Comparison of ENCODE assay signal across 23 mouse cellular contexts in genomic region chr8:10743241-10743640, GRCm38 (mm10).
A peak's percentile ranks its signal among the peaks of the same experiment; 100 is the strongest.
DNase-seq lines count a peak whose midpoint lies in the region; ATAC-seq and TF ChIP-seq lines count a peak whose summit lies in the region.
"Had no signal": no experiment of that assay in that cellular context is flagged by ENCODE, and none has a peak within 500 bp of the region (broad histone marks: within the 10 kb centered on the region; RNA-seq: fewer than 3 reads in every experiment).

No protein-coding gene starts in this region.

- WGBS in heart, embryonic 12.5 days, result 73% methylated on average over 6 of the region's 6 CpGs

- peak; percentile 49 to 59 for DNase-seq in cerebellum, postnatal 10 days
- DNase-seq in cerebellum, postnatal 36 days, result no peak
- peak; percentile 83 for DNase-seq in heart, adult 11 months
- peak; percentile 14 for DNase-seq in layer of hippocampus, adult 9-11 months
- DNase-seq in layer of hippocampus, adult 11-12 months (ENCODE audit: low spot score), result no peak
- peak; percentile 28 for DNase-seq in brain, embryonic 14.5 days (ENCODE audit: low read depth)
- DNase-seq: adrenal gland, adult 8-10 months; adrenal gland, postnatal 25 days; cerebellum, adult 18-20 months; cerebellum, adult 9-11 months; gastrocnemius, postnatal 10 days; gastrocnemius, postnatal 36 days; heart, postnatal 10 days; heart, postnatal 36 days had no signal

- no peak overlapping the region for H3K4me3 ChIP-seq in heart, embryonic 12.5 days
- H3K4me3 ChIP-seq: embryonic facial prominence, embryonic 12.5 days; embryonic facial prominence, embryonic 15.5 days; forebrain, embryonic 13.5 days; heart, embryonic 15.5 days; hindbrain, embryonic 15.5 days had no signal

- H3K4me1 ChIP-seq in heart, embryonic 12.5 days (replicated peaks), result peaks cover 3% of the 10 kb centered on the region; the same call in 1 of the 2 replicates
- H3K4me1 ChIP-seq: embryonic facial prominence, embryonic 12.5 days; heart, embryonic 15.5 days had no signal

- H3K27me3 ChIP-seq in heart, embryonic 12.5 days (replicated peaks), result 0 out of 2 replicates have a peak, but pooled peaks cover 4% of the 10 kb centered on the region
- H3K27me3 ChIP-seq: embryonic facial prominence, embryonic 15.5 days; forebrain, embryonic 13.5 days; heart, embryonic 15.5 days; hindbrain, embryonic 15.5 days had no signal

- H3K4me2 ChIP-seq in heart, embryonic 12.5 days, result no peak overlapping the region
- H3K4me2 ChIP-seq: embryonic facial prominence, embryonic 12.5 days; embryonic facial prominence, embryonic 15.5 days; forebrain, embryonic 13.5 days; heart, embryonic 11.5 days; heart, embryonic 15.5 days; hindbrain, embryonic 15.5 days had no signal

- no peak for ATAC-seq in heart, embryonic 12.5 days (ENCODE audit: insufficient number of reproducible peaks, low FRiP score)
- ATAC-seq: activated CD4-positive, CD25-positive, alpha-beta regulatory T cell, adult 4 months; forebrain, embryonic 13.5 days; forebrain, embryonic 16.5 days had no signal

- no peak overlapping the region for H3K27ac ChIP-seq in heart, embryonic 12.5 days (ENCODE audit: poor library complexity, severe bottlenecking)
- H3K27ac ChIP-seq: embryonic facial prominence, embryonic 12.5 days; embryonic facial prominence, embryonic 15.5 days; forebrain, embryonic 13.5 days; heart, embryonic 15.5 days; hindbrain, embryonic 15.5 days had no signal

- H3K9me3 ChIP-seq in heart, embryonic 12.5 days (replicated peaks), result no peaks in the 10 kb centered on the region
- H3K9me3 ChIP-seq: embryonic facial prominence, embryonic 12.5 days; embryonic facial prominence, embryonic 15.5 days; forebrain, embryonic 13.5 days; heart, embryonic 15.5 days; hindbrain, embryonic 15.5 days had no signal

- no peak overlapping the region for H3K9ac ChIP-seq in heart, embryonic 12.5 days
- H3K9ac ChIP-seq: embryonic facial prominence, embryonic 12.5 days; embryonic facial prominence, embryonic 15.5 days; forebrain, embryonic 13.5 days; heart, embryonic 15.5 days; hindbrain, embryonic 15.5 days had no signal

- no peaks in the 10 kb centered on the region for H3K36me3 ChIP-seq in heart, embryonic 12.5 days
- H3K36me3 ChIP-seq: embryonic facial prominence, embryonic 12.5 days; embryonic facial prominence, embryonic 15.5 days; heart, embryonic 15.5 days; hindbrain, embryonic 15.5 days had no signal

- no peak for TF ChIP-seq POLR2A in brain, embryonic 14.5 days (IDR thresholded peaks at IDR 0.05; ENCODE audit: borderline replicate concordance, extremely low read depth, insufficient read depth, insufficient read length, poor library complexity, severe bottlenecking)

- TF ChIP-seq CTCF in brain, embryonic 14.5 days (IDR thresholded peaks at IDR 0.05; ENCODE audit: borderline replicate concordance, extremely low read depth, insufficient read depth, insufficient read length), result no peak

Comparison
In these comparisons a context has a peak if more than half of its experiments do, and no peak if none do; other contexts are left out.
1. DNase-seq: peak in cerebellum, postnatal 10 days (2 of 2), heart, adult 11 months (single experiment), layer of hippocampus, adult 9-11 months (single experiment) and brain, embryonic 14.5 days (single experiment); none in cerebellum, postnatal 36 days (0 of 2) and layer of hippocampus, adult 11-12 months (single experiment).